Mouse (Mus musculus) midbrain, embryonic 14.5 days (tissue): ENCODE measurements at regions not wholly inside any gene's neighbourhood (a gene's known extent, or its start where the extent isn't known, plus 50 kb on each side); places are given as distances from the start of the nearest gene placed in this dataset.

Experiments used
- ATAC-seq: fragments of 200-750 bp; cut with Nextera tagmentation; 2 replicates; pipeline ENCODE4 v1.8.0; 2017; ENCODE audit warnings: moderate number of reproducible peaks, moderate library complexity; ENCODE audit not compliant: low FRiP score, low TSS enrichment
- DNase-seq: peaks from one replicate; pipeline ENCODE4 v3.0.0-alpha.2; 2015
- H3K27ac ChIP-seq: fragments of 300-500 bp; sonication (generic); replicated peaks from 2 replicates; pipeline ENCODE4 v1.5.1; 2014; ENCODE audit warnings: mild to moderate bottlenecking, low read depth, low read length, moderate library complexity
- H3K27me3 ChIP-seq: fragments of 300-500 bp; sonication (generic); 2 replicates; pipeline ENCODE4 v1.6.1; 2014; ENCODE audit warnings: low read length, control low read depth, mixed read lengths; ENCODE audit not compliant: control insufficient read depth, insufficient read depth
- H3K36me3 ChIP-seq: fragments of 300-500 bp; sonication (generic); 2 replicates; pipeline ENCODE4 v1.6.1; 2014; ENCODE audit warnings: low read length, control low read depth; ENCODE audit not compliant: control insufficient read depth, insufficient read depth
- H3K4me1 ChIP-seq: fragments of 300-500 bp; sonication (generic); 2 replicates; pipeline ENCODE4 v1.6.1; 2014; ENCODE audit warnings: mild to moderate bottlenecking, antibody characterized with exemption, low read length, control low read depth; ENCODE audit not compliant: control insufficient read depth, insufficient read depth
- H3K4me2 ChIP-seq: fragments of 300-500 bp; sonication (generic); 2 replicates; pipeline ENCODE4 v1.6.1; 2014; ENCODE audit warnings: mild to moderate bottlenecking, low read length, moderate library complexity
- H3K4me3 ChIP-seq: fragments of 300-500 bp; sonication (generic); replicated peaks from 2 replicates; pipeline ENCODE4 v1.5.1; 2014; ENCODE audit warnings: low read depth, low read length
- H3K9ac ChIP-seq: fragments of 300-500 bp; sonication (generic); replicated peaks from 2 replicates; pipeline ENCODE4 v1.6.1; 2014; ENCODE audit warnings: mild to moderate bottlenecking, low read length, moderate library complexity
- H3K9me3 ChIP-seq: fragments of 300-500 bp; sonication (generic); 2 replicates; pipeline ENCODE4 v1.6.1; 2016; ENCODE audit warnings: low read length, control low read depth, mixed read lengths; ENCODE audit not compliant: control insufficient read depth
- WGBS: fragments of 180-500 bp; shearing (Covaris S2); extraction: QIAGEN DNeasy Blood & Tissue Kit; methylation state at CpG from one replicate; pipeline ENCODE4 v1.1.7; 2014; 5-methylcytosine and 5-hydroxymethylcytosine counted together

GRCm38 (mm10) chr14:25399286-25399685 is 59.7 kb upstream of the Zmiz1 start:
- Histone ChIP-seq H3K27ac (no peak overlapping the region), H3K27me3 (no peaks in the 10 kb centered on the region), H3K4me3 (no peak overlapping the region), H3K4me2 (no peak overlapping the region), H3K36me3 (no peaks in the 10 kb centered on the region), H3K4me1 (peaks cover 33% of the 10 kb centered on the region), H3K9me3 (no peaks in the 10 kb centered on the region), H3K9ac (no peak overlapping the region)
- ATAC-seq, result no peak
- WGBS, result 75% methylated on average over 3 of the region's 3 CpGs
- DNase-seq, result no peak

- peaks cover 23% of the 10 kb centered on the region for H3K4me1 ChIP-seq
- no peak overlapping the region for H3K4me2 ChIP-seq
- H3K9ac ChIP-seq, result no peak overlapping the region
- ATAC-seq (no peak), DNase-seq (no peak)
- H3K9me3 ChIP-seq, result no peaks in the 10 kb centered on the region
- H3K36me3 ChIP-seq, result no peaks in the 10 kb centered on the region
- WGBS, result 90% methylated on average over 19 of the region's 19 CpGs
- H3K27me3 ChIP-seq, result no peaks in the 10 kb centered on the region
- H3K4me3 ChIP-seq, result no peak overlapping the region
- H3K27ac ChIP-seq, result no peak overlapping the region
These were observed 57.7 kb upstream of the Zmiz1 start for GRCm38 (mm10) chr14:25401104-25401963.

GRCm38 (mm10) chr14:25402409-25402808 is 56.6 kb upstream of the Zmiz1 start:
- 75% methylated on average over 1 of the region's 1 CpGs for WGBS
- Histone ChIP-seq H3K27ac (no peak overlapping the region), H3K9ac (no peak overlapping the region), H3K4me2 (no peak overlapping the region), H3K9me3 (no peaks in the 10 kb centered on the region), H3K4me3 (no peak overlapping the region), H3K27me3 (no peaks in the 10 kb centered on the region), H3K4me1 (peaks cover 12% of the 10 kb centered on the region), H3K36me3 (no peaks in the 10 kb centered on the region)
- ATAC-seq (no peak), DNase-seq (no peak)

- WGBS, result 64% methylated on average over 4 of the region's 4 CpGs
- no peak overlapping the region for H3K27ac ChIP-seq
- H3K9ac ChIP-seq, result no peak overlapping the region
- H3K27me3 ChIP-seq, result no peaks in the 10 kb centered on the region
- H3K4me2 ChIP-seq, result no peak overlapping the region
- H3K4me3 ChIP-seq, result no peak overlapping the region
- H3K36me3 ChIP-seq, result no peaks in the 10 kb centered on the region
- no peaks in the 10 kb centered on the region for H3K9me3 ChIP-seq
- ATAC-seq (no peak), DNase-seq (no peak)
- no peaks in the 10 kb centered on the region for H3K4me1 ChIP-seq
These were observed 53.8 kb upstream of the Zmiz1 start for GRCm38 (mm10) chr14:25405191-25405590.

GRCm38 (mm10) chr14:25406059-25406458 is 52.9 kb upstream of the Zmiz1 start:
- H3K4me3 ChIP-seq, result no peak overlapping the region
- 90% methylated on average over 3 of the region's 3 CpGs for WGBS
- H3K9ac ChIP-seq, result no peak overlapping the region
- no peak overlapping the region for H3K27ac ChIP-seq
- no peak for ATAC-seq
- no peaks in the 10 kb centered on the region for H3K9me3 ChIP-seq
- DNase-seq, result no peak
- no peaks in the 10 kb centered on the region for H3K27me3 ChIP-seq
- no peaks in the 10 kb centered on the region for H3K36me3 ChIP-seq
- H3K4me2 ChIP-seq, result no peak overlapping the region
- H3K4me1 ChIP-seq, result no peaks in the 10 kb centered on the region

- no peak overlapping the region for H3K4me3 ChIP-seq
- H3K9ac ChIP-seq, result no peak overlapping the region
- no peak for DNase-seq
- H3K27ac ChIP-seq, result no peak overlapping the region
- no peaks in the 10 kb centered on the region for H3K36me3 ChIP-seq
- H3K9me3 ChIP-seq, result no peaks in the 10 kb centered on the region
- no peak for ATAC-seq
- no peak overlapping the region for H3K4me2 ChIP-seq
- no peaks in the 10 kb centered on the region for H3K4me1 ChIP-seq
- H3K27me3 ChIP-seq, result no peaks in the 10 kb centered on the region
- 94% methylated on average over 6 of the region's 6 CpGs for WGBS
These were observed 52.4 kb upstream of the Zmiz1 start for GRCm38 (mm10) chr14:25406613-25407012.

- no peak overlapping the region for H3K27ac ChIP-seq
- H3K9ac ChIP-seq, result no peak overlapping the region
- no peak overlapping the region for H3K4me3 ChIP-seq
- H3K9me3 ChIP-seq, result no peaks in the 10 kb centered on the region
- no peak for ATAC-seq
- H3K4me1 ChIP-seq, result no peaks in the 10 kb centered on the region
- DNase-seq, result no peak
- WGBS, result 69% methylated on average over 7 of the region's 7 CpGs
- H3K36me3 ChIP-seq, result no peaks in the 10 kb centered on the region
- no peaks in the 10 kb centered on the region for H3K27me3 ChIP-seq
- no peak overlapping the region for H3K4me2 ChIP-seq
These were observed 51.9 kb upstream of the Zmiz1 start for GRCm38 (mm10) chr14:25407111-25407510.
